Mouse (Mus musculus): Measurements from ENCODE around the gene Rnasel. TPM values are rescaled to one million over a fixed set of nuclear protein-coding genes. Genes with fewer than 3 reads are reported as not detected.
"Not testable (repeated sequence)": the region's sequence is repeated elsewhere in the genome, so short reads cannot be mapped to it uniquely, and the experiment has no call there.

Gene Rnasel
- polyA plus RNA-seq, 1 experiment from 2014 or later, result 13.1 TPM

- H3K4me2 ChIP-seq (replicated peaks; ENCODE audit: low read depth, low read length), result peak overlapping the region; percentile 12
- H3K4me3 ChIP-seq (ENCODE audit: low read depth, low read length), result no peak overlapping the region
- peaks cover 8% of the 10 kb centered on the region; the same call in 1 of the 2 replicates for H3K4me1 ChIP-seq (ENCODE audit: insufficient read depth, low read depth, low read length)
- H3K27ac ChIP-seq (ENCODE audit: low read length), result 0 out of 2 replicates have a peak overlapping the region, but pooled peaks have one; percentile 9
- TF ChIP-seq CTCF (IDR thresholded peaks at IDR 0.05) (peak; percentile 38; the same call in 1 of the 2 replicates), EP300 (IDR thresholded peaks at IDR 0.05) (no peak; the same call in 1 of the 2 replicates)
- no peak overlapping the region for H3K9ac ChIP-seq (replicated peaks; ENCODE audit: low read depth)
- H3K9me3 ChIP-seq (ENCODE audit: low read length), result no peaks in the 10 kb centered on the region
- WGBS, result 55% methylated on average over 25 of the region's 25 CpGs
- ATAC-seq (0 out of 2 replicates have a peak, but pooled peaks have one; percentile 4), DNase-seq (ENCODE audit: low spot score) (peak; percentile 72)
- H3K27me3 ChIP-seq (replicated peaks; ENCODE audit: insufficient read depth, low read length), result no peaks in the 10 kb centered on the region
- no peaks in the 10 kb centered on the region for H3K36me3 ChIP-seq (ENCODE audit: insufficient read depth, low read length)
Observed at GRCm38 (mm10) chr1:153753725-153754464, 4.7 kb downstream of the Rnasel start.

GRCm38 (mm10) chr1:153764136-153764535, 14.9 kb downstream of the Rnasel start:
- Histone ChIP-seq H3K9ac (replicated peaks; ENCODE audit: low read depth) (no peak overlapping the region), H3K36me3 (ENCODE audit: insufficient read depth, low read length) (no peaks in the 10 kb centered on the region), H3K4me2 (replicated peaks; ENCODE audit: low read depth, low read length) (no peak overlapping the region), H3K4me3 (ENCODE audit: low read depth, low read length) (no peak overlapping the region), H3K9me3 (ENCODE audit: low read length) (no peaks in the 10 kb centered on the region), H3K27ac (ENCODE audit: low read length) (no peak overlapping the region), H3K27me3 (replicated peaks; ENCODE audit: insufficient read depth, low read length) (no peaks in the 10 kb centered on the region), H3K4me1 (ENCODE audit: insufficient read depth, low read depth, low read length) (no peaks in the 10 kb centered on the region)
- no peak for ATAC-seq
- WGBS, result 82% methylated on average over 11 of the region's 11 CpGs
- DNase-seq (ENCODE audit: low spot score), result no peak
- TF ChIP-seq EP300 (IDR thresholded peaks at IDR 0.05), result no peak
- no peak for TF ChIP-seq CTCF (IDR thresholded peaks at IDR 0.05)

GRCm38 (mm10) chr1:153766298-153766697, 17.1 kb downstream of the Rnasel start:
- 49% methylated on average over 8 of the region's 8 CpGs for WGBS
- Histone ChIP-seq H3K4me3 (ENCODE audit: low read depth, low read length) (no peak overlapping the region), H3K27ac (ENCODE audit: low read length) (no peak overlapping the region), H3K27me3 (replicated peaks; ENCODE audit: insufficient read depth, low read length) (no peaks in the 10 kb centered on the region), H3K9me3 (ENCODE audit: low read length) (no peaks in the 10 kb centered on the region), H3K4me2 (replicated peaks; ENCODE audit: low read depth, low read length) (no peak overlapping the region), H3K9ac (replicated peaks; ENCODE audit: low read depth) (no peak overlapping the region), H3K36me3 (ENCODE audit: insufficient read depth, low read length) (no peaks in the 10 kb centered on the region), H3K4me1 (ENCODE audit: insufficient read depth, low read depth, low read length) (no peaks in the 10 kb centered on the region)
- DNase-seq (ENCODE audit: low spot score) (no peak), ATAC-seq (no peak)
- TF ChIP-seq EP300 (IDR thresholded peaks at IDR 0.05) (no peak), CTCF (IDR thresholded peaks at IDR 0.05) (no peak)

- Histone ChIP-seq H3K4me3 (ENCODE audit: low read depth, low read length) (no peak overlapping the region), H3K27me3 (replicated peaks; ENCODE audit: insufficient read depth, low read length) (no peaks in the 10 kb centered on the region), H3K27ac (ENCODE audit: low read length) (no peak overlapping the region), H3K9me3 (ENCODE audit: low read length) (no peaks in the 10 kb centered on the region), H3K36me3 (ENCODE audit: insufficient read depth, low read length) (no peaks in the 10 kb centered on the region), H3K9ac (replicated peaks; ENCODE audit: low read depth) (no peak overlapping the region), H3K4me2 (replicated peaks; ENCODE audit: low read depth, low read length) (no peak overlapping the region), H3K4me1 (ENCODE audit: insufficient read depth, low read depth, low read length) (no peaks in the 10 kb centered on the region)
- no peak for TF ChIP-seq CTCF (IDR thresholded peaks at IDR 0.05)
- no peak for TF ChIP-seq EP300 (IDR thresholded peaks at IDR 0.05)
- WGBS, result 72% methylated on average over 1 of the region's 1 CpGs
- no peak for ATAC-seq
- no peak for DNase-seq (ENCODE audit: low spot score)
Observed at GRCm38 (mm10) chr1:153767281-153767680, 18.1 kb downstream of the Rnasel start.

GRCm38 (mm10) chr1:153768465-153768864, 19.2 kb downstream of the Rnasel start:
- Histone ChIP-seq H3K4me2 (replicated peaks; ENCODE audit: low read depth, low read length) (no peak overlapping the region), H3K27me3 (replicated peaks; ENCODE audit: insufficient read depth, low read length) (no peaks in the 10 kb centered on the region), H3K27ac (ENCODE audit: low read length) (no peak overlapping the region), H3K9me3 (ENCODE audit: low read length) (no peaks in the 10 kb centered on the region), H3K4me1 (ENCODE audit: insufficient read depth, low read depth, low read length) (no peaks in the 10 kb centered on the region), H3K4me3 (ENCODE audit: low read depth, low read length) (no peak overlapping the region), H3K36me3 (ENCODE audit: insufficient read depth, low read length) (no peaks in the 10 kb centered on the region), H3K9ac (replicated peaks; ENCODE audit: low read depth) (no peak overlapping the region)
- no peak for DNase-seq (ENCODE audit: low spot score)
- TF ChIP-seq EP300 (IDR thresholded peaks at IDR 0.05), result no peak
- TF ChIP-seq CTCF (IDR thresholded peaks at IDR 0.05), result no peak
- 61% methylated on average over 5 of the region's 5 CpGs for WGBS
- ATAC-seq, result no peak

- not testable (repeated sequence) for DNase-seq (ENCODE audit: low spot score); ATAC-seq; H3K9ac ChIP-seq (replicated peaks; ENCODE audit: low read depth); H3K27me3 ChIP-seq (replicated peaks; ENCODE audit: insufficient read depth, low read length); H3K4me2 ChIP-seq (replicated peaks; ENCODE audit: low read depth, low read length); H3K36me3 ChIP-seq (ENCODE audit: insufficient read depth, low read length); H3K4me1 ChIP-seq (ENCODE audit: insufficient read depth, low read depth, low read length); H3K9me3 ChIP-seq (ENCODE audit: low read length); H3K4me3 ChIP-seq (ENCODE audit: low read depth, low read length); H3K27ac ChIP-seq (ENCODE audit: low read length)
- 54% methylated on average over 6 of the region's 6 CpGs for WGBS
Observed at GRCm38 (mm10) chr1:153769571-153769970, 20.3 kb downstream of the Rnasel start.
